Mouse (Mus musculus): ENCODE measurements around the gene Ninj2. TPM values are rescaled to one million over a fixed set of nuclear protein-coding genes. Genes with fewer than 3 reads are reported as not detected.

Ninj2 gene
- total RNA-seq, 2 experiments from 2014 or later = not detected

DNA sequence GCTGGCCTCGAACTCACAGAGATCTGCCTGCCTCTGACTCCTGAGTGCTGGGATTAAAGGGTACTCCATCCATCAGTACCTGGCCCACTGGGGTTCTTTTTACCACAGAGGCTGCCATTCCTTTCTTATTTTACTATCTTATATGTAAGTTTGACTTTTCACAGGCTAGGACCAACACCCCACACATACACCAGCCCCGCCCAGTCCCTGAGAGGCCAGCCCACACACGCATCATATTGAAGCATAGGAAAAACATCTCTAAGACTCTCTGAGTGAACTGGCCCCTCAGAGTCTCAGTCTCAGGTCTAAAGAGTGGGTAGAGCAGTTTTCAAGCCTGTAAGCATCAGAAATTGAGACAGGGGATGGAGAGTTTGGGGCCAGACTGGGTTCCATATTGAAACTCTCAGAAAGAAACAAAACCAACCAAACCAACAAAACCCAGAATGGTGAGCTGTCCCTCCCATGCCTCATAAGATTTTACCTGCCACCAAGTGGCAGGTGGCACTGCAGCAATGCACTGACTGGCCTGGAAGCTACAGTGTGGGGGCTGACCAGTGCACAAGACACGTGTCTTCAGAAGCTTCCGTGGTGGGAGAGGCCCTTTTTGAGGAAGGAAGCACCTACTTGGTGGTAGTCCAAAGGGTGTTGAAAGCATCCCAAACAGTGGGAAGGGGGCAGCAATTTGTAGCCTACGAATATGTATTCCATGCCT lies 86.0 kb downstream of the Ninj2 start:
- no peak for DNase-seq

DNA sequence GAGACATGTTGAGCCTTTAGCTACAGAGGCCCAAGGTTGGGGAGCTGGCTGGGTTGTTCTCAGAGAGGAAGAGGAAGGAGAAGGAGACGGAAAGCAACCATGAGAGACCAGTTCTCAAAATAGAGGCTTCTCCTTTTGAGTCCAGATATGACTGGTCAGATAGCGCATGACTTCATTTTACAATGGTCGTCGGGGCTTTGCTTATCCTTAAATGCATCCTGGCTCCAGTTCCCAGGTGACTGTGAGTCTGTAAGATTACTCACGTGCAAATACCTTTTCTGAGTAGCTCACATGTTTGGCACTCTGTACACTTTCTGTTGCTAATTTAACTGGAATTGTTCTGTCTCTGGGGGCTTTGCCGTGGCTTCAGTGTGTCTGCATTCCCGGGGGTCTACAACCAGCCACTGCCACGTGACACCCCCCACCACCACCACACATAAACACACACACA lies 86.6 kb downstream of the Ninj2 start:
- DNase-seq = no peak

DNA sequence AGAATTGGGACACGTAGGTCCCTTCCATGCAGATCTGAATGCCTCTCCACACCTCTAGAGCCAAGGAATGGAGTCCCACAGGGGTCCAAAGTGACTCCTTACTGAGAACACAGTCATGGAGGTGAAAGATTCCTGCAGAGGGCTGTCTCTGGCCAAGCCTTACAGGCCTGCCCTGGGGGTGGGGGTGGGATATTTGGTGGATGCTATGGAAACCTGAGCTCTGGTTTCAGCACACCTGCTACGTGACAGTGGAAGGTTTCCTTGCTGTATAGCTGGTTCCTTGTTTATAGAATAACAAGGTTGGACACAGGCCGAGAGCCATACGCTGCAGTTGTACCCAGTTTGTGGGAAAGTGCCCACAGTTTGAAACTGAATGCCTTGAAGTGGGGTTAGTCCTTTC lies 87.3 kb downstream of the Ninj2 start:
- DNase-seq = no peak

DNA sequence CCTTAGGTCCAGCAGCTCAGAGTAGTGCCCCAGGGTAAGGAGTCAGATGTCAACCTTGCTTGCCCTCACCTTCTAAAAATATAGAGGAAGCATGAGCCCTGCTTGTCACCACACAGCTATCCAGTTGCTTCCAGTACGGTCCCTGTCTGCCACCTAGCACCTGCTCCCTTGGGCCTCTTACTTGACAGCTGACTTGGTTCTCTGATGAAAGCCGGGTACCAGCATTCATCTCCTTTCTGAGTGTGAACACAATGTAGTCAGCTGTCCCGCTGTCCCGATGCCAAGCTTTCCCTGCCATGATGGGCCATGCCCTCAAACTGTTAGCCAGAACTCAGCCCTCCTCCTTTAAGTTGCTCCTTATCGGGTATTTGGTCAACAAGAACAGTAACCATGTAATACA lies 89.0 kb downstream of the Ninj2 start:
- peak; percentile 62 for DNase-seq

DNA sequence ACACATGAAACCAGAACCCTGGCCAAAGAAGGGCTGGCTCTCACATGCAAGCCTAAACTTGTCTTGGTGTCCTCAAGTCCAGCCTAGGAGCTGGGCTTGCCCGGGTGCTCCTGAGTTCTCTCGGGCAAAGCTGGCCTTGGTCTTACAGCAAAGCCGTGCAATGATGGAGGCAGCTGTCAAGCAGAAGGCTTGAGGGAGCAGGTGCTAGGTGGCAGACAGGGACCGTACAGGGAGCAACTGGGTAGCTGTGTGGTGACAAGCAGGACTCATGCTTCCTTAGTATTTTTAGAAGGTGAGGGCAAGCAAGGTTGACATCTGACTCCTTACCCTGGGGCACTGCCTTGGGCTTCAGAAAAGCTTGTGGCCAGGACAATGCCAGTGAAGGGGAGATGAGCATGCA lies 90.6 kb downstream of the Ninj2 start:
- DNase-seq = no peak

DNA sequence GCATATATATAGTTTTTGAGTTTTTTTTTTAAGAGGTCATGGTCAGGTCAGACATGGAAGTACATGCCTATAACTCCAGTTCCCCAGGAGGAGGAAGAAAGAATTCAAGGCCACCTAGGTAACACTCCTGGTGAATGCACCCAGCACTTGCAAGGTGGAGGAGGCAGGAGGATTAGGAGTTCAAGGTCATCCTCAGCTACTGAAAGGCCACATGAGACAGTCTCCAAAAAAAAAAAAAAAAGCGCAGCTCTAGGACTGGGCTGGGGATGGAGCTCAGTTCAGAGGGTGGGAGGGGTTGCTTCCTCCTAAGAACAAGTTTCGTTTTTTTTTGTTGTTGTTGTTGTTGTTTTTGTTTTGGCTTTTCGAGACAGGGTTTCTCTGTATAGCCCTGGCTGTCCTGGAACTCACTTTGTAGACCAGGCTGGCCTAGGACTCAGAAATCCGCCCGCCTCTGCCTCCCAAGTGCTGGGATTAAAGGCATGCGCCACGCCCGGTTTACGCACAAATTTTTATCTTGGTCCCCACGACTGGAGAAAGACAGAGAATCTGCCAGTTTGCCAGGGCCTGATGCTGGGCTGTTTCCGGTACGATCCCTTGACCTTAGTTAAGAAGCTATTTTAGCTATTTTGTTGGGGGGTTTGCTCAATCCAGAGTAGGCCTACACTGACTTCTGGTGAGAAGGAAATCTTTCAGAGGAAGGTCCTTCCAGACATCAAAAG lies 92.0 kb downstream of the Ninj2 start:
- no peak for DNase-seq

DNA sequence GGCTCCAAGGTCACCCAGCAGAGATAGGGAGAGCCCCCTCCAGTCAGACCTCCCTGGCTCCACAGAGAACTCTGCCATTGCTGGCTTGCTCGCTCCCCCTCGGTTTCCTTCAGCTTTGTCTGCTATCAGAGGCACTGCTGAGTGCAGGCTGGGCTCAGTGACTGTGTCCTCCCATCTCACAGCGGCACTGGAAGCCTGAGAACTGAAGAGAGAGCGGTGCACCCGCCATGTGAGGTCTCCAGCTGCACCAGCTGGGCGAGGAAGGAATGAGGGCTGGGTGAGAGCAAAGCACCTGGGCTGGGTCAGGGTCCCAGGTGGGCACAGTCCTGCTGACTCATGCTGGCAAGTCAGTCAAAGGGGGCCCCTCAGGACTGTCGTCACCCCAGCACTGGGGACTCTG lies 92.6 kb downstream of the Ninj2 start:
- no peak for DNase-seq

DNA sequence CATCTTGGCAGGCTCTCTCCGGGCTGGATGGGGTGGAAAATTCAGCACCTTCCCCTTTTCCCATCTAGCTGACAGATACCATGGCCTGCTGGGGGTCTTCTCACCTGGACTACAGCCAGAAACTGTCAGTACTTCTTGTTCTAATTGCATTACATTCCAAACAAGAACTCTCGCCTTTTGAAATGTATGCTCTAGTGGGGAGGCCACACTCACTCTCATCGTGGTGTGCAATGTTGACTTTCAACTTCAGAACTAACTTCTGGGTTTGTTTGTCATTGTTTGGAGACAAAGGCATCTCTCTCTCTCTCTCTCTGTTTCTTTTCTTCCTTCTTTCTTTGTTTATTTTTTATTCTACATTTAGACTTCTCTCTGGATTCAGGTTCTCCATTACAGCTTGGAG lies 93.4 kb downstream of the Ninj2 start:
- DNase-seq = no peak

DNA sequence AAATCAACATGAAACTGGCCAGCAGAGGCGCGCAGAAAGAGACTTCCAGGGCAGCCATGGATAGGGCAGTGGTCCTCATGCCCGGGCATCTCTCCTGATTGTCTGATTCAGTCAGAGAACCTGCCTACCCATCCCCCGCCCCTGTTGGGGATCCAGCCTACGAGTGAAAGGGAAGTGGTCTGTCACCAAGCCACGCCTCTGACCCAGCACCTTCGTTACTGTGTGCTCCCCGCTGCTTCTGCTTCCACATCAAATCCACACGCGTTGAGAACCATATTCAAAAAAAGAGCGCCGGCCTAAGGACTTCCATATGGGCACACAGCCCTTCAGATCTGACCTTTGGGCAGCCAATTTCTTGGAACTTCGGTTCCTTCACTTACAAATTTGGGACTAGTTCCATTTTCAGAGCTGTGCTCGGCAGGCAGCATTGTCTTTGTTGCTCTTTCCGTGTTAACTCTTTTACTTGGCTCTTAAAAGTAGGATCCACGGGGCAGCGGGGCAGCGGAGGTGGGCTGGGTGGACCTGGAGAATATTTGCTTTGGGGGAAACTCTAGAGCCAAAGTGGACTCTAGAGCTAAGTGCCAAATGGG lies 94.5 kb downstream of the Ninj2 start:
- no peak for DNase-seq

DNA sequence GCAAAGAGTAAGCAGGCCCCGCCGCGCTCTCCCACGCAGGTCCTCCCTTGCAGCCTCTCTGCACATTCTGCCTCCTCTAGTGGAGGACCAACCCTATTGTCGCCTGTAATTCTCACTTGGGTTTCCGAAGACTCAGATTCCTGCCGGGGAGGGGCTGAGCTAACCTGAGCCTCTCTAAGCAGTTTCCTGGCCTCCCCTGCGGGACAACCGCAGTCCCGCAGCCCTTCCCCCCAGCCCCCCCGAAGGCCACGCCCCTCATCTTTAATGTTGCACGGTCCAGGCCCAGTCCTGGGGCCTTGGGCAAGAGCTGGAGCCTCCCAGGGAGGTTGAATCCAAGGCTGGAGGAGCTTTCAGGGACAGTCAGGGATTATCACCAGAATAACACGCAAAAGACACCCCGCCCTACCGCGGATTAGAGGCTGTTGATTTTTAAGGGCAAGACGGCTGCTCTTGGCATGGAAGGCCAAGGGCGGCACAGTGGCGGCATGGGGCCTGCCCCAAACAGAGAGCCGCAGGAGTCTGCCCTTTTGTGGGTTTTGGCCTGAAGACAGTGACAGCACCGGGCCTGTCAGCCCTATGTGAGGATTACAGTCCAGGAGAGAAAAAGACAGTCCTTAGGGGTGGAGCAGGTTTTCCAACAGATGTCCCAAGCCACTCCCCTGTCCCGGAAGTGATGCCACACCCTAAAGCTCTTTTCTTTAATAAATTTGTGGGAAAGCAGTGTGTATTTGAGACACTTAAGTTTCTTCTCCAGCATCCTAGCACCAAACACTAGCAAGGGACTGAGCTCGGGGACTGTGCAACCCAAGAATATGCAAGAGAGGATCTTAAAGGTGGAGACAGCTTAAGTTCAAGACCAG lies 95.5 kb downstream of the Ninj2 start:
- DNase-seq = peak; percentile 20

DNA sequence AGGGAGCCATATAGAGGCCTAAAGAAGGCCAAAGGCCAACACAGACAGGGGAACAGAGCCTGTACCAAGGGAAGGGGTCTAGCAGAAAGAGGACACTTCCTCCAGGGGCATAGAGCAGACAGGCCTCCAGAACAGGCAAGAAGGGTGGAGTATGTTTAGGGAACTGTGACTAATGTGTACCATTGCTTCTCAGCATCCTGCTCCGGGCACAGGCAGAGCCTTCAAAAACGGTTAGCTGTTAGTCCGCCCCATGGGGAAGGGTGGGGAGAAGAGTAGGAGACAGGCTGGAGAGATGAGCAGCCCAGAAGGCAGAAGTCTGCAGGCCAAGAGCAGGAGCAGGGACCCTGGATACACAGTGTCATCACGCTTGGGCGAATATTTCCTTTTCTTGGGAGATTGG lies 96.1 kb downstream of the Ninj2 start:
- DNase-seq = no peak

DNA sequence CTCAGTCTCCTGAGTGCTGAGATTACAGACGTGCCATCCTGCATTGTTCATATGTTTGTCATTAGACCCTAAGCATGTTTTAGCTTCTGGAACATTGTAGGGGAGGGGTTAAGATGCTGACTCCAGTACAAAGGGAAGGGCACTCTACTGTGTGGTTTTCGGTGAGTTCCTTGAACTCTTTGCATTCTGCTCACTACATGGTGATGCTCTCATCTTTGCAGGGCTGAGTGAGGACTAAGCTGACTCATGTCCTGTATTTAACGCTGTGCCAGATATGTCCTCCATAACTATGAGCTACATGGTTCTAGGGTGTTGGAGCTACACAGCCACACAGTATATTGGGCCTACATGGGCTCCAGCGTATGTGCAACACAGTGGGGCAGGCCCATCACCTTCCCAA lies 97.2 kb downstream of the Ninj2 start:
- DNase-seq = no peak

DNA sequence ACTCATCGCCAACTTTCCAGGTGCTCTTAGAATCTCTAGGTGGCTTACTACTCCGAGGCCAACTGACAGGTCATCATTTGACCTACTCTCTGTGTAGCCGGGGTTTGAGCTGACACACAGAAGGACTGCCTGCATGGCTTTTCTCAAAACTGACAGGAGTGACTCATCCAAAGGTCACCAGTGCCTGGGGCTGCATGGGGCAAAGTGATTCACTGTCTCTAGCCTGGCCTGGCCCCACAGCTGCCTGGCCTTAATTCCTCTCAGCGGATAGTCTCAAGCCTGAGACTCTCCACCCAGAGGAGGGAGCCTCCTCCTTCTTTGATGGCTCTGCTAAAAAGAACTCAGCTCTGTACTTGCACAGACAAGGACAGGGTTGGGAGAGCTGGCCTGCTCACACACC lies 97.8 kb downstream of the Ninj2 start:
- DNase-seq = no peak

DNA sequence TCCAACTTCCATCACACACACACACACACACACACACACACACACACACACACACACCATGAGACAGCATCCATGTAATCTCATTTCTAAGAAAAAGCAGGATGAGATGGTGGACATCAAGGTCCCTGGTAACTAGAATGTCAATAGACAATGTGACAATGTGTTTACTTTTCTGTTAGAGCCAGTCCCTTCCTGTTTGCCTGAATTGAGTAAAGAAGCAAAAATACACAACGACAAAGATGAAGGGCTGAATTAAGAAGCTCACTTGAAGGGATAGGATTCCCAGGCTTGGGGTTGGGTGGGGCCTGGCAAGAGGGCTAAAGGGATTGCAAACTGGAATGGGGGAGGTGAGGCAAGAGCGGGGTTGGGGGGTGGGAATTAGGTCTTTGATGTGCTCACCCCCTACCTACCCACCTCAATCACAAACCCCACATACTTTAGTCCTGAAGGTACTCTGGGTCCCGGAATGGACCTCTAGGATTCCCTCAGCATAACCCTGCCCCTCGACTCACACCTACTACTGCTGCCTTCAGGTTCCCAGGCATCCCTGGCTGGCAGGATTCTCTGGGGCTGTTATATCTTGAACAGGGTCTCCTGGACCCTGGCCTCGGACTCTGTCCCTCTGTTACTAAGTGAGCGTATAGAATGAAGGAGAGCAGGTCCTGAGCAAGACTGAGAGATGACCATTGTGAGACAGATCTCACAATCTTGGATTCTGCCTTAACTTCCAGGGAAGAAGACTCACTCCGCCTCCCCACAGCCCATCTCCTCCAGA lies 98.4 kb downstream of the Ninj2 start:
- no peak for DNase-seq

DNA sequence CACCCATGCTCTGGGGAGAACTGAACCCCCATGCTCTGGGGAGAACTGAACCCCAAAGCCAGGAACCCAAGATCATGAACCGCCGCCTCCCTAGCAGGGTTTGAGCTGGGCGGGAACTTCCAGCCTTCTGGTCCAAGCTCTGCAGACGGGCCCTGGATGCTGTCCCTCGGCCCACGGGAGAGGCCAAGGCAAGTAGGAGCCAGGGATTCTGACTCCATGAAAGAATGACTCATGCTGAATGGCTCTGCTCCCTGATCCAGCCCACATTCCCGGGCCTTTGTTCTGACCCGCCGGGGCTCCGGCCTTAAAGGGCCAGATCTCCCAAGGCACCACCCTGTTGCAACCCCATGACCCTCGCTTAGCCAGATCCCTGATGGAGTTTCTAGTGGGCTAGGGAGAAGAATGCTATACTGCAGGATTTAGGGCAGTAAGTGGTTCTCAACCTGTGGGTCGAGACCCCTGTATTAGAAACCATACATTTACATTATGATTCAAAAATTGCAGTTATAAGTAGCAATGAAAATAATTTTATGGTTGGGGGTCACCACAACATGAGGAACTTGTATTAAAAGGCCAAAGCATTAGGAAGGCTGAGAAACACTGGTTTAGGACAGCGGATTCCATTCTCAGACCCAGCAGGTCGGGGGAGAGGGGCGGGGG lies 99.2 kb downstream of the Ninj2 start:
- DNase-seq = peak; percentile 77

DNA sequence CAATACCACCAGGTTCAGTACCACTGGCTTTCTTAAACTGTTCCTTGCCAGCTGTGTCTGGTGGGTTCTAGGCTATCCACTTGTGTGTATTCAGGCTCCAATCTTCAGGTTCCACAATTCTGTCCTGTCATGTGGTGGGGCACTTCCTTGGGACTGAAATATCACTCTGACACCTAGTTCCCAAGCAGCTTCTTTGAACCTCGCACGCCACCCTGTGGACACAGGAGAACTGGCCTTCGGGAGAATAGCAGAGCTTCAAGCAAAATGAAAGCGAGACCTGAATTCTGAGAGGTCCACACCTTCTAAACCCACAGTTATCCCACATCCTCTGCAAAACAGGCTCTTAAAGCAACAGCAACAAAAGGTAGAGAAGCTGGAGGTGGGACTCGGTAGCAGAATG lies 100.0 kb downstream of the Ninj2 start:
- peak; percentile 83 for DNase-seq

DNA sequence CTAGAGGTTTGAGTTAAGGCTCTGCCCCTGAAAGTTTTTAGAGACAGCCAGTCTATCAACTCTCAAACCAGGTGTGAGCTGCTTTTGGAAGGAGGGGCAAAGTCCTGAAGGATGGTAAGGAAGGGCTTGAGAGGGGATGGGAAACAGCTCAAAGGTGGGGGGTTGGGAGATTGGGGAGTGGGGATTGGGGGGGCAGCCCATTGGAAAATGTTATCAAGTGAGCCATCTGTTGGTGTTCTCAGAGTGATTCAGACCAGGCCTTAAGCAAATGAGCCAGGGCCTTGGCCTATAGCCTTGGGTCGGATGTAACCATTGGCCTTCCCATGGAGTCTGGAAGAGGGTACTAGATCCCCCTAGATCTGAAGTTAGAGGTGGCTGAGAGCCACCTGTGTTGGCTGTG lies 100.6 kb downstream of the Ninj2 start:
- no peak for DNase-seq

DNA sequence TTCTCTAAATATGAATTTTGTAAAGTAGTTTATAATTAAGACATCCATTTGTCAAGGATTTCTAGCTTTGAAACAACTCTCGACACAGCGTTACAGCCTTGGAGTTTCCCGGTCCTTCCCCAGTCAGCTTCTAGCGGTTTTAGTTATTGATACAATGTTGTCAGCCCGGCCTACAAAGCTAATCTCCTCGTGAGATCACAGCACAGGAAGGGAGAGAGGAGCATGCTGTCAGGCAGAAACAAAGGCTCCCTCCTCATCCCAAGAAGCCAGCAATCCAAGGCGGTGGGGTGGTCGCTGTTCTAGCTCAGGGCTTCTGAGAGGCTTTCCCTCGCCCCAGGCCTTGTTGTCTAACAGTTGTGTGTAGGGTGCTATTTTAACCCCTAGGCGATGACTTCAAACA lies 101.2 kb downstream of the Ninj2 start:
- DNase-seq = no peak

DNA sequence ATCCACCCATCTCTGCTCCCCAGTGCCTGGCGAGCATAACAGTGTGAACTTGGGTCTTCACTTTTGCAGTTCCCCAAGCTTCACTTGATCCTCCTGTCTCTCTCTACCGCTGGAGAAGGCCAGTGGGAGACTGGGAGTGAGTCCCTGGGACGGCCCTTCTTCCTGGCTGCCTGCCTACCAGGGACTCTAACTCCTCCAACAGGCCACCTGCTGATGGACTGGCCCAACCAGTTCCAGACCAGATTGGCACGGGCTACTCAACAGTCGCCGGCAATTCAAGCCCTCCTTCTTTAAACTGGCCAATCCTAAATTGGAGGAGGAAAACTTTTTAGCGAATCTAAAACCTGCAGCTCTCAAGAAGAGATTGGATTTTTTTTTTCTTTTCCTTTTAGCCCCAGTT lies 101.8 kb downstream of the Ninj2 start:
- DNase-seq = peak; percentile 61

DNA sequence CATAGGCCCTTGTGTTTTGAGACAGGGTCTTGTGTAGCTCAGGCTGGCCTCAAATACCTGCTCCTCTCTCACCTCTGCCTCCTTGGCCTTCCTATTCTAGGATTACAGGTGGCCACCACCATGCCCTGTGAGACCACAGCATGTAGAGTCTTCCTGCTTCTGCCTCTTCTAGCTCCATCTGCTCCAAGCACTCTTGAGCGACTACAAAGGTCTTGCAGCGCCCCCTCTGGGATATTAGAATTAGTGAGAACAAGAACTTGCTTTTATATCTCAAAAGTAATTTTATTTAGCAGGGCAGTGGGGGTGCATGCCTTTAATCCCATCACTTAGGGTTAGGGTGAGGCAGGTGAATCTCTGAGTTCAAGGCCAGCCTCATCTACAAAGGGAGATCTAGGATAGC lies 103.7 kb downstream of the Ninj2 start:
- peak; percentile 40 for DNase-seq

DNA sequence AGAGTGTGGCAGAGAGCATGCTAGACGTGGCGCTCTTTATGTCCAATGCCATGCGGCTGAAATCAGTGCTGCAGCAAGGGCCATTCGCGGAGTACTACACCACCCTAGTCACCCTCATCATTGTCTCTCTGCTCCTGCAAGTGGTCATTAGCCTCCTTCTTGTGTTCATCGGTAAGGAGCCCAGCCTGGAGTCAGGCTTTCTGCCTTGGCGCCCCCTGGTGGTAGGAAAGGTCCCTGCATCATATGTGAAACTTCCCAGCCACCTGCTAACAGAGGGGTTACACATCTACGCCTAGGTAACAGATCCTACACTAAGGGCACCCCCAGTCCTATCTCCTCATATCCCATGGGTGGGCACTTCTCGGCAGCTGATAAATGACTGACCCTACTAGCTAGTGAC lies 104.8 kb downstream of the Ninj2 start:
- DNase-seq = peak; percentile 81

All from gastrocnemius, postnatal 10 days (tissue).